Mouse (Mus musculus): ENCODE results near the gene Gabrb3. TPM values are rescaled to one million over a fixed set of nuclear protein-coding genes. Genes with fewer than 3 reads are reported as not detected.
A peak's percentile ranks its signal among the peaks of the same experiment; 100 is the strongest.

Gene Gabrb3
- 100 to 1,000 TPM; 248 to 270 TPM for total RNA-seq (2021)
- long read RNA-seq, experiment 1, full-length matches to known transcripts, result 72 of 104 reads
- long read RNA-seq, experiment 1, partial matches to known transcripts, result 0 of 104 reads
- long read RNA-seq, experiment 1, other reads (novel, unspliced or antisense), result 32 of 104 reads
- long read RNA-seq, experiment 2, full-length matches to known transcripts, result 79 of 122 reads
- long read RNA-seq, experiment 2, partial matches to known transcripts, result 2 of 122 reads
- long read RNA-seq, experiment 2, other reads (novel, unspliced or antisense), result 41 of 122 reads

DNA sequence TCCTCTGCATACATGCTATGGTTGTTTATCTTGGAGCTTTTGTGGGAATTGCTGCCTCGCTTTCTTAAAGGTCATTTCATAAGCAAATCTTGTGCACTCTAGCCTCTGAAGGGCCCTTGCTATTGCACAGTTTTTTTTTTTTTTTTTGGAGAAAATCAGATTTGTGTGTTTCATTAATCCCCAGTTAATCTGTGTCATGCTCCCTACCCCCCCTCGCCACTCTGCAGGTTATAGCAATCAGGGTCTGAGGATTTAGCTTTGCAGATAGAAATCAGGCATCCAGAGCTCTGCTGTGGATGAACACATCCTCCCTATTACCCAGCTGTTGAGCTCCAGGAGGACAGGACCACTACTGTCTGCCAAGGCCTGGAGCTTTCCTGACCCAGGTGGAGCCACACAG, at the start of gene Gabrb3:
Gene Gabrb3, plus strand, starts transcription at position 301 of the 400 bp plus-strand sequence.
- DNase-seq (ENCODE audit: low spot score in 2 of 2), result no peak
- intact Hi-C loops (cut with DNase I), result no loop called here

DNA sequence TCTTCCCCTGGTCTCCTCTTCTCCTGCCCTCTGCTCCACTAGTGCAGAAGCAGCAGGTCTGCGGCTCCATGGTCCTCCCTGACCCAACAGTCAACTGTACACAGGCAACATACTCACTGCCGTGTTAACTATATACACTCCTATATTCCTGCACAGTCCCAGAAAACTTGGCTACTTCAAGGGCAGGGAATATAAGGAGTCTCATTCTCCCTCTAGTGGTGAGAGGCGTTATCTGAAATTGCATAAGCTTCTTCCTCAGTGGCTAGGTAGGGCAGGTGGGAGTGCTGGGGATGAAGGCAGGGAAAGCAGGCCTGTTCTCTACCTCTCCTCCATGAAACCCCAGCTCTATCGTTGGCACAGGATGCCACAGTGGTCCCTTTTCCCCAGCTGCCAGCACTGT, 35.4 kb upstream of the Gabrb3 start:
- DNase-seq (ENCODE audit: low spot score in 2 of 2), result peak; percentile 74 to 83
- intact Hi-C loops (cut with DNase I), result loop anchor here (5.0 to 10.0 kb wide), 2 partner anchors 222 to 1089 kb away; no protein-coding TSS in a partner anchor

DNA sequence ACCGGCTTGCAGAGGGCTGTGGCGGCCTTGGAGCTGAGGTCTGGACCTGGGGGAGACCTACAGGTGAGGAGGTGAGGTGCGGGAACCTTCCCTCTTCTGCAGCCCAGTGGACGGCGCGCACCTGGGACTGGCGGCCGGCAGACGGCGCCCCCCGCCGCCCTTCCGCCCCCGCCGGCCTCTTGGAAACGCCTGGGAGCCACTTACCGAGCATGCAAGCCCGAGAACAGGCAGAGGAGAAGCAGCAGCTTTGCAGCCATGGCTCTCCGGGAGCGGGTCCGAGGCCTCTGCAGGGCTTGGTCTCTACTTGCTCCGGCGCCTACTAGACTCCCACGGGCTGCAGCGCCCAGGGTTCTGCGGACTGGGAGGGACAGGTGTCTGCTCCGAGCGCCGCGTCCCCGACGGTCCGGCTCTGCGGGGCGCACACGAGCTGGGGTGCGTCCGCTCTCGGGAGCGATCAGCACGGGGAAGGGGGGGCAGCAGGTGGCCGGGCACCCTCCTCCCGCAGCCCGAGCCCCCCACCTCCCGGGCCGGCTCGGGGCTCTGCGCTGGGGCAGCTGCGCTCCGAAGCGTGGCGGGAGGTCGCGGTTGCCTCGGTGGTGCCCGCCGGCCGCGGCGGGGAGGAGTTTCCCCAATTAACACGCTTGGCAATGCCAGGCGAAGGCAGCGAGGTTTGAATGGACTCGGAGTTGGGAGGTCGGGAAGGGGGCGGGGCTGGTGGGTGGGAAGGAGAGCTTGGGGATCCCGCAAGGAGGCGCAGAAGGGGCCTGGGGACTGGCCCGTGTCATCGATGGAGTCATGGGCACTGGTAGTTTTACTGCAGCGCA, 32.8 kb upstream of the Gabrb3 start, which contains the start of gene Gabrg3:
Gene Gabrg3, minus strand, starts transcription at position 672 of the 824 bp plus-strand sequence.
- DNase-seq (ENCODE audit: low spot score in 2 of 2), result peak; percentile 33 to 46
- intact Hi-C loops (cut with DNase I), result loop anchor here (5.0 to 10.0 kb wide), 2 partner anchors 439 to 1092 kb away; no protein-coding TSS in a partner anchor

DNA sequence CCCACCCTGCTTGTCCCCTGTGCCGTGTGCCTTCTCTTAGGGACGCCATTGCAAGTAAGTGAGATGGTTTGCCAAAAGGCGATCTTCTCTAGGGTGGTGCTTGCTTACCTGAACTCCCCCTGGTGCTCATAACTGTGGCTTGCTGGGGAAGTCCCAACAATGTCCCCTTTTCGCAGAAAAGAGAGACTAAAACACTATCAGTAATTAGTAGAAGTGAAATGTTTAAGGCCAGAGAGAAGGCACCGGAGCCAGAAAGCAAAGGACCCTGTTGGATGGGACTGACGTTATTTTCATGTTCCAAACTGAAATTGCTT, 32.2 kb upstream of the Gabrb3 start:
- intact Hi-C loops (cut with DNase I), result loop anchor here (5.0 to 10.0 kb wide), 2 partner anchors 440 to 1092 kb away; no protein-coding TSS in a partner anchor
- no peak for DNase-seq (ENCODE audit: low spot score in 2 of 2)

DNA sequence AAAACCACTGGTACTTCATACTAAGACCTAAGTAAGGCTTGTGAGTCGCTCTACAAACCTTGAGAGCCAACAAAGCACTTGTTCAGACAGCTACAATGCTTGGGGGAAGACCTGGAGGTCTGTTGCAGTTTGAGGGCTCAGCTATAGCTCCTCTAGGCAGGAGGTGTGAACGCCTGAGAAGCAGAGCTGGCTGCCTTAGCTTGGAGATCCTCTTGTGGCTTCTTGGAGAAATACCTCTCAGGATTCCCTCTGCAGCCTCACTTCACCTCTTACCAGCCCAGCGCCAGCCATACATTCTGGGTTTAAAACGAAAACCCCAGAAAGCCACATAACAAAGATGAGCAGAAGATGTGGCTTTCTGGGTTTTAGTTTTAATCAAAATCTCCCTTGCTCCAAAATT, 29.4 kb upstream of the Gabrb3 start:
- intact Hi-C loops (cut with DNase I), result no loop called here
- peak; percentile 41 to 59 for DNase-seq (ENCODE audit: low spot score in 2 of 2)

DNA sequence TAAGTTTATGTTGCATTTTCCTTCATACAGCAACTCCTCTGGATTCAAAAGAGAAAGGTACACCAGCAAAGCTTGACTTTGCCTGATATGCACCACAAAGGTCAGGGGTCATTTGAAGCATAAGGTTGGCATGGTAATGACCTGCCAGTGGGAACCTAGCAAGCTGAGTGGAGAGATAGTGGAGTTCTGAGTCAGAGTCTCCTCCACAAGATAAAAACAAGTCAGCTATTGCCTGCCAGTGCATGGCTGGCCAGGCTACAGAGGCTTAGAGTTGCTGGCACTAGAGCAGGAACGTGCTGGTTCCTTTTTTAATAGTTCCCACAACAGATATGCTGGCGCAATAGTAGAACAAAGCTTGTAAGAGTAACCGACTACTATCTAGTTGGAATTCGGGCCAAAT, 25.9 kb upstream of the Gabrb3 start:
- intact Hi-C loops (cut with DNase I), result no loop called here
- DNase-seq (ENCODE audit: low spot score in 2 of 2), result no peak

DNA sequence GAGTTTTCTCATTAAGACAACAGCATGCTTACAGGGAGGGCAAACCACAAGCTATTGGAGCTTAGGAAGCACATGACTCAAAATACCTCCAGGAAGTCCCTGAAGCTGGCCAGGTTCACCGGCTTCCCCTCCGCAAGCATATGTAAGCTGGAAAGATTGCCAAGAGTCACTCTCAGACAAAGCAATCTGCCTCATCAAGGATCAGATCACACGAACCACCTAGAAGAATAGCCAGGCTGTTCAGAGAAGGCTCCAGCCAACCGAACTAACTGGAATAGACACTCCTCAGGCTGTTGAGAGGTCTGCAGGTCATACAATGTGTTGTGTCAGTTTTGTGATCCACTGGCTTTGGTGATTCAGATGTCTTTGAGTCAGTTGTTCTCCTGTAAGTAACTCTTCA, 8.3 kb upstream of the Gabrb3 start:
- DNase-seq (ENCODE audit: low spot score in 2 of 2), result no peak
- intact Hi-C loops (cut with DNase I), result no loop called here

DNA sequence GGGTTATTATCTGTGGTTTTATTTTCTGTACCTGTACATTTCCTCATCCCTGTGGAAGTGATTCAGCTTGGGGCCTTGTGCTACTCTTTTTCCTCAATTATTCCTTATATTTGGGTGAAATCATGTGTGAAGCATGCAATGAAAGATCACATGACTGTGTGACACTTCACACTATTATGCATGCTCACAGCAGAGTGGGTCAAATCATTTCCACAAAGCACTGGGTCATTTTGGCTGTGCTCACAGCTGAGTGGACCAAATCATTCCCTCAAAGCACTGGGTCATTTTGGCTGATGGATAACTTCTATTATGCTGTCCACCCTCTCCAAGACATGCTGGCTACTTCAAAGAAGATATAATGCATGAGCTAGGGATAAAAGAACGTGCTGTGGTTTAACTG, 6.6 kb upstream of the Gabrb3 start:
- intact Hi-C loops (cut with DNase I), result no loop called here
- DNase-seq (ENCODE audit: low spot score in 2 of 2), result no peak

DNA sequence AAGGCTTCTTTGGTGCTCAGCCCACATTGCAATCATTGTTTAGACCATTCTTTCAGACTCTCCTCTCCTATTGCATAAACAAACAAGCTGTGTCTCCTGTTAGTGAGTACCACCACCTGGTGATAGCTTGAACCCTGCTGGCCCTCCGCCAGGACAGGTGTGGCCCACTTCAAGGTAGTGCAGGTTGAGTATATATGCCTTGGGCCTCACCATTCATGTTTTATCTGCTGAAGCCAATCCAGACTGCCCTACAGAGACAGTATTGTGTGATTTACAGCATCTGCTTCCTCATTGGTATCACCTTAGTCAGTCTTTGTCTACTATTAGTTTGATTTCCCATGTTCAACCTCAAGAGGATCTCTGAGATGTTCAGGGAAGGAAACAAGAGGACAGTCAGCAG, 1.6 kb downstream of the Gabrb3 start:
- no peak for DNase-seq (ENCODE audit: low spot score in 2 of 2)
- intact Hi-C loops (cut with DNase I), result no loop called here

DNA sequence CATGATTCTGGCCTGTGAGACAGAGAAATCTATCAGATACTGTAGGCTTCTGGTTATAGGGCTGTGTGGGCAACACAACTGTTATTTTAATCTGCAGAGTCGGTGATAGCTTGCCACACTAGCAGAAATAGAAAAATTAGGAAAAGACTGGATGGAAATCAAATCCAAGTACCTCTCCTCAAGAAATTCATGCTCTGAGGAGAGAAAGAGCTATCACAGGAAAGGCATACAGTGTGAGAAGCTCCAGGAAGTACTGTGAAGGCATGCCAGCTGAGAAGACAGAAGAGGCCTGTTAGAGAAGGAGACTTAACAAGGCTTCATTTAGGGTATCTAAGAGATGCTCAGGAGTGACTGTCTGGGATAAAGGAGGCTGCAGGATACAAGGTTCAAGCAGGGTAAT, 3.2 kb downstream of the Gabrb3 start:
- intact Hi-C loops (cut with DNase I), result no loop called here
- DNase-seq (ENCODE audit: low spot score in 2 of 2), result peak in 1 of 2 experiments; percentile 13

DNA sequence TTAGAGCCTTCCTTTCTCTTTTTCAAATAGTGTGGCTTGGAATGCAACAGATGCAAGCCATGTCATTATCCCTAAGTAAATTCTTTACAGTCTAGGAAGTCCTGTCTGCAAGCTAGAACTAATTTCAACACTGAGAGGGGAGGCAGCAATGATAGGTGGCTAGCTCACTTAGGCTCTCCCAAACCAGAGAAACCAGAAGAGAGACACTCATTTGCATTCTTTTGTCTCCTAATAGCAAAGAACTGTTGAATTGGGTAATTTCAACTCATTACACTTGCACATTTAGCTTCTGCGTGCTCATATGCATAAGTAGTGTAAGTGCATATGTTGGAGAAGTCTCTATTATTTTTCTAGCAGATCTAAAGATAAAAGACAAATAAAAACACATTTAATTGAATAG, 28.7 kb downstream of the Gabrb3 start:
- DNase-seq (ENCODE audit: low spot score in 2 of 2), result no peak
- intact Hi-C loops (cut with DNase I), result no loop called here

DNA sequence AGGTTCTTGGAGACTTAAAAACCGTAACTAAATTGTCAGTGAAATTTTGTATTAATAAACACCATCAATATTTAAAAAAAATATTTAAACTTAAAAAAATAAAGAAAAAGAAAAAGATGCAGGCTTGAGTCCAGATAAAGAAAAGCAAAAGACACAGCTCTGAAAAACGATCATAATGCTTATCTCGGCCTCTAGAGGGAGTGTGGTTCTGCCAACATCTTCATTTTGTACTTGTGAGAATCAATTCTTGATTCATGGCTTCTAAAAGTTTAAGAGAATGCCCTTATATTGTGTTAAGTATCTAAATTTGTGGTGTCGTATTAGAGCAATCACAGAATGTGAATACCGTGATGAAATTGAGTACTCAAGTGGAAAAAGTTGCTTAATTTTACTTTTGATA, 40.9 kb downstream of the Gabrb3 start:
- DNase-seq (ENCODE audit: low spot score in 2 of 2), result no peak
- intact Hi-C loops (cut with DNase I), result no loop called here

DNA sequence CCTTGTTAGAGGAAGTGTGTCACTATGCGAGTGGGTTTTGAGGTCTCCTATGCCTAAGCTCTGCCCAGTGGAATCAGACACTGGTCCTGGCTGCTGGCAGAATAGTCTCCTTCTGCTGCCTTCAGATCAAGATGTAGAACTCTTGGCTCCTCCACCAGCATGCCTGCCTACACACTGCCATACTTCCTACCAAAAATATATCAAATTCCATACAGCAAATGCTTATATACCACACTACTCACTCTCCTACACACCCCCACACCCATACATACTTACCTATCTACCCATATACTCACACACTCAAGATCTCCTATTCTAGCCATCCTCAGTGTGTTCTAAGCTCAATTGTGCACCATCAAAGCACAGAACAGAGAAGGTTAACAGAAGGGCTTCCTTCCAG, 51.8 kb downstream of the Gabrb3 start:
- DNase-seq (ENCODE audit: low spot score in 2 of 2), result no peak
- intact Hi-C loops (cut with DNase I), result loop anchor here (5.0 kb wide), 2 partner anchors 524 to 1179 kb away; no protein-coding TSS in a partner anchor

DNA sequence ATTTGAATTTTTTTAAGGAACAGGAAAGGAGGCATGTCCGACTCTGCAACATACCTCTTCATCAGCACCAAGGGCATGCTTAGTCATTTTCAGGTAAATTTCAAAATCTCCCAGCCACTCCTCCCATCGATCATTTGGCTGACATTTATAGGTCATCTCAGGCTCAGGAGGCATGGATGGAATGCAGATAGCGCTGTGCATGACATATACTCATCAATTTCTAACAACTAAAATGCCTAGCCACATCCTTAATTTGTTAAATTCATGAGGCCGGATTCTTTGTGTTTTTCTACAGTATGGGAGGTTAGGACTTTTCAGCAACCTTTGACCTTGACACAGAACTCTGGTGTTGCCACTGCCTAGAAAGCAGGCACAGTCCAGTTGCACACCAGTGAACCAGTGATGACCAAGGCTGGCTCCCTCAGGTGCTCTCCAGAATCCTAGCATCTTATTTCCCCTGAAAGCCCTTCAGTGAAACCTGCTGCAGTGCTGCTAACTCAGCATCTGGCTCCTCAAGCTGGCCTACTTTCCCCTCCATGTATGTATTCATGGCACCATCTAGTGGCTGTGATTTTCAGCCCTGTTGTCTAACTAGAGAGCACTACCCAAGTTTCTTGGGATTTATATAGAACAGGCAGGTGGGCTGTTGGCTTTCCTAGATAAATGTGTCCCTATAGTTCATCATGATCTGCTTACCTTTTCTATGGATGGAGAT, 54.5 kb downstream of the Gabrb3 start:
- intact Hi-C loops (cut with DNase I), result loop anchor here (5.0 kb wide), 2 partner anchors 527 to 1182 kb away; no protein-coding TSS in a partner anchor
- peak; percentile 81 to 84 for DNase-seq (ENCODE audit: low spot score in 2 of 2)

DNA sequence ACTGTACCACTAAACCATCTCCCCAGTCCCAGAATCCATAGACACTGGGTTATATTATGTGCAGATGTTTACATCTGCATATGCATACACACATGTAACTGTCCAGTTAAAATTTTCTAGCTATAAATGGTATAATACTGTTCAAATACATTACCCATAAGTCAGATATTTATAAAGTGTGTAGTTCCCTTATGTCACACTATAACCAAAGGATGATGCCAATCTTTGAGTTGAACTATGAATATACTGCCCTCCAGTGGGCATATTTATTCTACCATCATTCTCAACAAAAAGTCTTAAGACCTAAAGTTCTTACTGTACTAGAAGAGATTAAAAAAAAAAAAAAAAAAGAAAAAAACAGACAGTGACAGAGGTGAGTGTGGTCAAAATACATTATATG, 63.4 kb downstream of the Gabrb3 start:
- DNase-seq (ENCODE audit: low spot score in 2 of 2), result peak; percentile 37 to 74

DNA sequence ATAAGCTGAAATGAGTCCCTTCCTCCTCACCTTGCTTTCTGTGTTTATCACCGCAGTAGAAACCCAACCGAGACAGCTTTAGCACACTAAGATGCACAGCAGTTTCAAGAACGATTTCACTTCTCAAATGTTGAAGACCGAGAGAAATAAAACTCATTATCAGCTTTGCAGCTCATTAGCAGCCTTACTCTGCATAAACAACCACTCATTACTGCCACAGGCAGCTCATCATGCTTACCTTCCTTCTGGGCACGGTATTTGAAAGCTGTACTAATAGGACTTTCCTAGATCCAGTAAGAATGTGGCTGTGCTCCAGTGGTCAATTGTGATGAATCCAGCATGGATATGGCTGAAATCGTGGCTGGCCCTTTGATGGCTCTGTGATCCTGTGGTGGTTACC, 67.4 kb downstream of the Gabrb3 start:
- no peak for DNase-seq (ENCODE audit: low spot score in 2 of 2)

More for the DNA sequence above, 63.4 kb downstream of the Gabrb3 start:
- intact Hi-C loops (cut with DNase I), result no loop called here

DNA sequence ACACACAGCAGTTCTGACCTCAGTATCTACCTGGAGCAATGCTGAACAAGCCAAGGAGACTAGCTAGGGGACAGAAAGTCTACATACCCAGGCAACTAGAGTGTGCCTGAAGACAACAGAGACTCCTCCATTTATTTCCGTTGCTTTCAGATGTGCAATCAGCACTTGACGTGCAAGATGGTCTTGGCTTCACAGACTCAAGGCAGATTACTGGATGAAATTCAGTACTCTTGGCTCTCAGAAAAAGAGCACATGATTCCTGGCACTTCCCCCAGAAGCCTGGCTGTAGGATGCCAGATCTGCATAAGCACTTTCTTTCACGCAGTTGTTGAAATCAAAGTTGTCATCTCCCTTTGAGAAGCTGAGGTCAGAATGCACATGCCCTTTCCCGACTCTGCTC, 72.3 kb downstream of the Gabrb3 start:
- intact Hi-C loops (cut with DNase I), result no loop called here
- peak; percentile 40 to 59 for DNase-seq (ENCODE audit: low spot score in 2 of 2)

More for the DNA sequence above, 67.4 kb downstream of the Gabrb3 start:
- intact Hi-C loops (cut with DNase I), result loop anchor here (5.0 kb wide), 1 partner anchor 540 kb away; no protein-coding TSS in a partner anchor

DNA sequence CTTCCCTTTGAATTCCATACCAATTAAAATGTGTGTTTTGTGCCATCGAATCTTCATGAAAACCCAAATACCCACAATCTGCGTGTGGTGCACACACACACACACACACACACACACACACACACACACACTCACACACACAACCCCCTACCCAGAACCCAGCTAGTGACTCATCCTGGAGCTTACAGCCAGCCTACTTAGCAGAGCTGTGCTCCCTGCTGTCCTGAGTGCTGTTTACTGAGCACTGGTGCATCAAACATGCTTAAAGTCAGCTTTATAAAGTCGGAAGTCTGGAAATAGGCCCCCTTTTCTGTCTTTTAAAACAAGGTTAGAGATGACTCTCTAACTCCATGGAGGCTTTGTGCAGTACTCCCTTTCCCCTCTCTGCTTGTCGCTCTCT, 83.3 kb downstream of the Gabrb3 start:
- no peak for DNase-seq (ENCODE audit: low spot score in 2 of 2)
- intact Hi-C loops (cut with DNase I), result no loop called here

DNA sequence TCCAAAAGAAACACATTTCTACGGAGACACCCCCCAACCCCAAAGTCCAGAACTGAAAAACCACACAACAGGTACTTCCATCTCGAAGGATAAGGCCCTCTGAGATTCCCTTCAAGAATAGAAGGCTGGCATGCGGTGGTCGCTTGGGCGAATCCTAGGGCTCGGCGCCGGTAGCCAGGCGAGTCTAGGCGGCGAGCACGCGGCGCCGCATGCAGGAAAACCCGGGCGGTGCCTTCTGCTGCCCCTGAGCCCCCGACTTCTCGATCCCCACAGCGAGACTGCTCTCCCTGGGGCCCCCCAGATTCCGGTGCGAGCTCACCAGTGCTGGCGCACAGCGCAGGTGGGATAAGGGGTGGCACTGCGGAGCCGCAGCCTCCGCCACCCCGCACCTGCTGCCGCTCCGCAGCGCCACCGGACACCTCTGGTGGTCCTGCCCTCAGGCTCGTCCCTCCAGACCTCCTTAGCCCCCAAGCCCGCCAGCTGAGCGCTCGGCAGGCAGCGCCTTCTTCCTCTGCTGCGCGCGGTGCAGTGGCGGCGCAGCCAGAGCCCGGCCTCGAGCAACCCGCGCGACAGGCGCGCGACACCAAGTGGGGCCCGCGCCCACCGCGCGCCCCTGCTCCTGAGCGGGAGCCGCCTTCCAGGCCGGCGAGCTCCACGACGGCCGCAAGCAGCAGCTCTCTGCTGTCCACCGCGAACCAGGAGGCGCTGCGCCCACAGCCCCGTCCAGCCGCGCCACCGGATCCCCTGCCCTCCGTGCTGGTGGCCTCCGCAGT, 89.6 kb downstream of the Gabrb3 start:
- intact Hi-C loops (cut with DNase I), result no loop called here
- DNase-seq (ENCODE audit: low spot score in 2 of 2), result peak; percentile 27 to 28

Data from left cerebral cortex, postnatal 14 days (tissue).